Mouse (Mus musculus): ENCODE data around the gene Eprs. TPM values are rescaled to one million over a fixed set of nuclear protein-coding genes. Genes with fewer than 3 reads are reported as not detected.
A peak's percentile ranks its signal among the peaks of the same experiment; 100 is the strongest.

The Eprs gene
- polyA plus RNA-seq, 2 experiments = 22.9 to 83.7 TPM

- H3K36me3 ChIP-seq (replicated peaks; ENCODE audit: control insufficient read depth, insufficient read depth, low read depth) = no peaks in the 10 kb centered on the region; the same call in 1 of the 2 replicates
- H3K27ac ChIP-seq = no peak overlapping the region
Observed at GRCm38 (mm10) chr1:185354731-185355130, 8.1 kb upstream of the Eprs start.

GRCm38 (mm10) chr1:185356246-185356645 is 6.6 kb upstream of the Eprs start:
- Histone ChIP-seq H3K4me2 (ENCODE audit: low read depth) (no peak overlapping the region), H3K9ac (replicated peaks) (no peak overlapping the region), H3K9me3 (ENCODE audit: control insufficient read depth, low read length) (no peaks in the 10 kb centered on the region), H3K27ac (no peak overlapping the region), H3K27me3 (ENCODE audit: control insufficient read depth, insufficient read depth, low read length) (no peaks in the 10 kb centered on the region), H3K4me3 (ENCODE audit: insufficient read depth in 1 of 2, low read depth in 2 of 2, low read length in 2 of 2) (no peak overlapping the region), H3K4me1 (replicated peaks; ENCODE audit: control insufficient read depth in 2 of 2, insufficient read depth in 2 of 2, low read length in 1 of 2) (no peaks in the 10 kb centered on the region), H3K36me3 (replicated peaks; ENCODE audit: control insufficient read depth, insufficient read depth, low read depth) (no peaks in the 10 kb centered on the region; the same call in 1 of the 2 replicates)
- TF ChIP-seq EP300 (IDR thresholded peaks at IDR 0.05; ENCODE audit: low read depth) (no peak), CTCF (IDR thresholded peaks at IDR 0.05; ENCODE audit: low read depth) (no peak)
- ATAC-seq (ENCODE audit: insufficient read depth) = no peak
- WGBS (ENCODE audit: insufficient replicate concordance) = 78% methylated on average over 8 of the region's 8 CpGs
- no peak for DNase-seq (ENCODE audit: low read depth in 3 of 3, low spot score in 3 of 3)

More at GRCm38 (mm10) chr1:185354731-185355130, 8.1 kb upstream of the Eprs start:
- Histone ChIP-seq H3K4me2 (ENCODE audit: low read depth) (no peak overlapping the region), H3K9ac (replicated peaks) (no peak overlapping the region), H3K4me3 (ENCODE audit: insufficient read depth in 1 of 2, low read depth in 2 of 2, low read length in 2 of 2) (no peak overlapping the region), H3K9me3 (ENCODE audit: control insufficient read depth, low read length) (no peaks in the 10 kb centered on the region), H3K27me3 (ENCODE audit: control insufficient read depth, insufficient read depth, low read length) (no peaks in the 10 kb centered on the region), H3K4me1 (replicated peaks; ENCODE audit: control insufficient read depth in 2 of 2, insufficient read depth in 2 of 2, low read length in 1 of 2) (no peaks in the 10 kb centered on the region)
- DNase-seq (ENCODE audit: low read depth in 3 of 3, low spot score in 3 of 3) (no peak), ATAC-seq (ENCODE audit: insufficient read depth) (no peak)
- TF ChIP-seq EP300 (IDR thresholded peaks at IDR 0.05; ENCODE audit: low read depth) (no peak), CTCF (IDR thresholded peaks at IDR 0.05; ENCODE audit: low read depth) (no peak)
- WGBS (ENCODE audit: insufficient replicate concordance) = 69% methylated on average over 4 of the region's 4 CpGs

- H3K4me1 ChIP-seq (replicated peaks; ENCODE audit: control insufficient read depth in 2 of 2, insufficient read depth in 2 of 2, low read length in 1 of 2) = peaks cover 0 to 4% of the 10 kb centered on the region in 2 experiments; a peak in 1 of 4 replicates
- WGBS (ENCODE audit: insufficient replicate concordance) = 64% methylated on average over 4 of the region's 4 CpGs
- H3K27ac ChIP-seq = no peak overlapping the region
- no peak overlapping the region for H3K4me2 ChIP-seq (ENCODE audit: low read depth)
- H3K9ac ChIP-seq (replicated peaks) = no peak overlapping the region
- DNase-seq (ENCODE audit: low read depth in 3 of 3, low spot score in 3 of 3) (no peak), ATAC-seq (ENCODE audit: insufficient read depth) (no peak)
- no peaks in the 10 kb centered on the region for H3K9me3 ChIP-seq (ENCODE audit: control insufficient read depth, low read length)
- TF ChIP-seq CTCF (IDR thresholded peaks at IDR 0.05; ENCODE audit: low read depth) (no peak), EP300 (IDR thresholded peaks at IDR 0.05; ENCODE audit: low read depth) (no peak)
- H3K27me3 ChIP-seq (ENCODE audit: control insufficient read depth, insufficient read depth, low read length) = no peaks in the 10 kb centered on the region
- H3K36me3 ChIP-seq (replicated peaks; ENCODE audit: control insufficient read depth, insufficient read depth, low read depth) = no peaks in the 10 kb centered on the region; the same call in 1 of the 2 replicates
- no peak overlapping the region for H3K4me3 ChIP-seq (ENCODE audit: insufficient read depth in 1 of 2, low read depth in 2 of 2, low read length in 2 of 2)
Observed at GRCm38 (mm10) chr1:185358211-185358610, 4.6 kb upstream of the Eprs start.

GRCm38 (mm10) chr1:185363526-185364182 is 810 bp downstream of the Eprs start:
- H3K27ac ChIP-seq = peak overlapping the region; percentile 91
- no peaks in the 10 kb centered on the region for H3K9me3 ChIP-seq (ENCODE audit: control insufficient read depth, low read length)
- DNase-seq (ENCODE audit: low read depth in 3 of 3, low spot score in 3 of 3) (peak; percentile 42 to 57 (median 54)), ATAC-seq (ENCODE audit: insufficient read depth) (peak; percentile 45)
- H3K9ac ChIP-seq (replicated peaks) = peak overlapping the region; percentile 97
- peak overlapping the region; percentile 96 for H3K4me2 ChIP-seq (ENCODE audit: low read depth)
- no peaks in the 10 kb centered on the region for H3K27me3 ChIP-seq (ENCODE audit: control insufficient read depth, insufficient read depth, low read length)
- peak overlapping the region; percentile 79 to 95 for H3K4me3 ChIP-seq (ENCODE audit: insufficient read depth in 1 of 2, low read depth in 2 of 2, low read length in 2 of 2)
- peaks cover 10 to 21% of the 10 kb centered on the region in 2 experiments for H3K4me1 ChIP-seq (replicated peaks; ENCODE audit: control insufficient read depth in 2 of 2, insufficient read depth in 2 of 2, low read length in 1 of 2)
- 2% methylated on average over 22 of the region's 22 CpGs for WGBS (ENCODE audit: insufficient replicate concordance)
- TF ChIP-seq EP300 (IDR thresholded peaks at IDR 0.05; ENCODE audit: low read depth) (no peak), CTCF (IDR thresholded peaks at IDR 0.05; ENCODE audit: low read depth) (0 out of 2 replicates have a peak, but pooled peaks have one; percentile 13)
- H3K36me3 ChIP-seq (replicated peaks; ENCODE audit: control insufficient read depth, insufficient read depth, low read depth) = peaks cover 8% of the 10 kb centered on the region

- no peak for TF ChIP-seq CTCF (IDR thresholded peaks at IDR 0.05; ENCODE audit: low read depth)
- no peak for TF ChIP-seq EP300 (IDR thresholded peaks at IDR 0.05; ENCODE audit: low read depth)
- peak overlapping the region; percentile 96 for H3K4me2 ChIP-seq (ENCODE audit: low read depth)
- ATAC-seq (ENCODE audit: insufficient read depth) = no peak
- H3K27me3 ChIP-seq (ENCODE audit: control insufficient read depth, insufficient read depth, low read length) = no peaks in the 10 kb centered on the region
- peaks cover 10 to 21% of the 10 kb centered on the region in 2 experiments for H3K4me1 ChIP-seq (replicated peaks; ENCODE audit: control insufficient read depth in 2 of 2, insufficient read depth in 2 of 2, low read length in 1 of 2)
- H3K9ac ChIP-seq (replicated peaks) = peak overlapping the region; percentile 97
- no peaks in the 10 kb centered on the region for H3K9me3 ChIP-seq (ENCODE audit: control insufficient read depth, low read length)
- peak overlapping the region; percentile 91 for H3K27ac ChIP-seq
- 32% methylated on average over 6 of the region's 6 CpGs for WGBS (ENCODE audit: insufficient replicate concordance)
- H3K36me3 ChIP-seq (replicated peaks; ENCODE audit: control insufficient read depth, insufficient read depth, low read depth) = peaks cover 10% of the 10 kb centered on the region
- DNase-seq (ENCODE audit: low read depth in 3 of 3, low spot score in 3 of 3) = no peak
- H3K4me3 ChIP-seq (ENCODE audit: insufficient read depth in 1 of 2, low read depth in 2 of 2, low read length in 2 of 2) = peak overlapping the region; percentile 79 to 95
Observed at GRCm38 (mm10) chr1:185364183-185364540, 1.3 kb downstream of the Eprs start.
